Mouse (Mus musculus) embryonic fibroblast, embryonic 13.5 days (primary cell): ENCODE measurements at regions not wholly inside any gene's neighbourhood (a gene's known extent, or its start where the extent isn't known, plus 50 kb on each side); places are given as distances from the start of the nearest gene placed in this dataset.

ENCODE experiments used
- CTCF ChIP-seq: IDR thresholded peaks from 2 replicates; pipeline ENCODE4 v1.5.1; 2011; ENCODE audit warnings: mild to moderate bottlenecking, control low read depth, low read length, moderate library complexity, borderline replicate concordance; ENCODE audit not compliant: insufficient read depth
- POLR2A ChIP-seq: IDR thresholded peaks from 2 replicates; pipeline ENCODE4 v1.6.1; 2011; ENCODE audit warnings: low read depth, mild to moderate bottlenecking, control low read depth, low read length, moderate library complexity

GRCm38 (mm10) chr8:79828763-79829542 lies 117.3 kb downstream of the Anapc10 start:
- no peak for TF ChIP-seq CTCF
- TF ChIP-seq POLR2A: no peak
